Mouse (Mus musculus) liver, embryonic 18 days (tissue): ENCODE measurements around the gene Nags. TPM values are rescaled to one million over a fixed set of nuclear protein-coding genes. Genes with fewer than 3 reads are reported as not detected.

Experiments used
- polyA plus RNA-seq: library from polyadenylated mRNA; depleted of rRNA; stranded (reverse); fragments of >200 nt; gene quantifications from 2 replicates; pipeline ENCODE4 v1.2.3, GENCODE M21; 2012; rRNA removed

Gene Nags
- polyA plus RNA-seq: 24.4 and 27.6 TPM in 2 replicates

GRCm38 (mm10) chr11:102145471-102146001, at the start of gene Nags:
Gene Nags (plus strand): TSS chr11:102145513.

GRCm38 (mm10) chr11:102101219-102101618, 44.1 kb upstream of the Nags start, which contains the start of gene Ppy:
Gene Ppy (minus strand): TSS chr11:102101319.

DNA sequence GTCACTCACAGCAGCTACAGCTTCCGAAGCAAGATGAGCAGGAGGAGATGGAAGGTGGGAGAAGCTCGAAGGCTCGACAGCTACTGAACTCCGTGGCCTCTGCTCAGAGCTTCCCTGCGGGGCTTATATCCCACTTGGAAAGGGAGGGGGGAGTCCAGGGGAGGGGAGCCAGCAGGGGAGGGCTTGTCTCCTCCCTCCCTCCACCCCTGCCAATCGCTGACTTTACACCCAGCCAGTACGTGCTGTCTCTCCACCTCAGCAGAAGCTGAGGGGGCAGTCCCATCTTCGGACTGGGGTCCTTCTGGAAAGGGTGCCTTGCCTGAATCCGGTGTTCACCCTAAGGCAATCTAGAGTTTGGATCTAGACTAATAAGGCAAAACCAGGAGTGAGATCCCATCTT, 37.6 kb upstream of the Nags start, which contains the start of gene Pyy:
Gene Pyy (minus strand): TSS at position 101 of the 400 bp plus-strand sequence.

GRCm38 (mm10) chr11:102156039-102156785, 10.9 kb downstream of the Nags start, which contains the start of gene Tmem101:
Gene Tmem101 (minus strand): TSS chr11:102156404.

GRCm38 (mm10) chr11:102184646-102185495, 39.6 kb downstream of the Nags start, which contains the start of gene Lsm12:
Gene Lsm12 (minus strand): TSS chr11:102185296.

GRCm38 (mm10) chr11:102189461-102190436, 44.4 kb downstream of the Nags start, which contains the start of gene G6pc3:
Gene G6pc3 (plus strand): TSS chr11:102189620.

Other genes starting within 250 kb of the Nags start
- gene Sost, start 178.5 kb upstream of the Nags start, polyA plus RNA-seq: 0.08 and 0.12 TPM in 2 replicates
- not detected in 2 replicates for gene Cfap97d1, start 161.2 kb upstream of the Nags start, polyA plus RNA-seq
- 7.9 and 8.0 TPM in 2 replicates for gene Dusp3, start 158.5 kb upstream of the Nags start, polyA plus RNA-seq
- gene Mpp3, start 117.1 kb upstream of the Nags start, polyA plus RNA-seq: 0.62 and 1.1 TPM in 2 replicates
- 1.4 and 1.5 TPM in 2 replicates for gene Cd300lg, start 104.0 kb upstream of the Nags start, polyA plus RNA-seq
- 3.7 and 4.3 TPM in 2 replicates for gene Mpp2, start 57.0 kb upstream of the Nags start, polyA plus RNA-seq
- 0.19 TPM in 1 of 2 replicates, not detected in the other for gene Ppy, start 44.2 kb upstream of the Nags start, polyA plus RNA-seq
- 0.61 and 1.6 TPM in 2 replicates for gene Pyy, start 37.7 kb upstream of the Nags start, polyA plus RNA-seq
- gene Tmem101, start 10.9 kb downstream of the Nags start, polyA plus RNA-seq: 6.8 and 7.4 TPM in 2 replicates
- 11.3 and 13.1 TPM in 2 replicates for gene Lsm12, start 39.8 kb downstream of the Nags start, polyA plus RNA-seq
- 9.6 and 11.1 TPM in 2 replicates for gene G6pc3, start 44.1 kb downstream of the Nags start, polyA plus RNA-seq
- 23.1 and 27.8 TPM in 2 replicates for gene Hdac5, start 84.7 kb downstream of the Nags start, polyA plus RNA-seq
- gene BC030867, start 103.4 kb downstream of the Nags start, polyA plus RNA-seq: 4.9 and 5.0 TPM in 2 replicates
- 0.20 and 0.26 TPM in 2 replicates for gene Asb16, start 123.2 kb downstream of the Nags start, polyA plus RNA-seq
- gene Tmub2, start 139.4 kb downstream of the Nags start, polyA plus RNA-seq: 21.9 and 22.2 TPM in 2 replicates
- 10.8 and 12.7 TPM in 2 replicates for gene Atxn7l3, start 151.1 kb downstream of the Nags start, polyA plus RNA-seq
- 24.8 and 26.1 TPM in 2 replicates for gene Ubtf, start 174.2 kb downstream of the Nags start, polyA plus RNA-seq
- gene Slc4a1, start 220.7 kb downstream of the Nags start, polyA plus RNA-seq: 295 and 300 TPM in 2 replicates
- gene Rundc3a, start 247.9 kb downstream of the Nags start, polyA plus RNA-seq: 0.50 and 0.54 TPM in 2 replicates